Mouse (Mus musculus) liver, adult 2 months (tissue): Measurements from ENCODE around the gene Parg. TPM values are rescaled to one million over a fixed set of nuclear protein-coding genes. Genes with fewer than 3 reads are reported as not detected.

Source experiments
- DNase-seq: peaks from one replicate; pipeline ENCODE4 v3.0.0-alpha.2; 2011; ENCODE audit warnings: low read depth, low spot score; ENCODE audit errors: extremely low read depth
- H3K27ac ChIP-seq: fragments of 200-500 bp; replicated peaks from 2 replicates; pipeline ENCODE4 v1.5.1; 2012; ENCODE audit warnings: low read depth, mild to moderate bottlenecking, control low read depth, inconsistent platforms, low read length; ENCODE audit not compliant: insufficient read depth
- H3K27me3 ChIP-seq: fragments of 200-500 bp; 2 replicates; pipeline ENCODE4 v1.6.1; 2012; ENCODE audit warnings: mild to moderate bottlenecking, moderate library complexity, low read length, inconsistent platforms; ENCODE audit not compliant: control insufficient read depth, insufficient read depth
- H3K36me3 ChIP-seq: fragments of 200-500 bp; 2 replicates; pipeline ENCODE4 v1.6.1; 2012; ENCODE audit warnings: low read length, inconsistent platforms; ENCODE audit not compliant: control insufficient read depth, insufficient read depth
- H3K4me1 ChIP-seq: fragments of 200-500 bp; 2 replicates; pipeline ENCODE4 v1.6.1; 2011; ENCODE audit warnings: low read length; ENCODE audit not compliant: control insufficient read depth, insufficient read depth
- H3K4me3 ChIP-seq: fragments of 200-500 bp; 2 replicates; pipeline ENCODE4 v1.5.1; 2011; ENCODE audit warnings: low read depth, mild to moderate bottlenecking, control low read depth, low read length, moderate library complexity; ENCODE audit not compliant: insufficient read depth
- H3K79me2 ChIP-seq: fragments of 200-500 bp; 2 replicates; pipeline ENCODE4 v1.6.1; 2012; ENCODE audit warnings: inconsistent platforms, mild to moderate bottlenecking, low read length, moderate library complexity; ENCODE audit not compliant: control insufficient read depth, insufficient read depth
- H3K9ac ChIP-seq: fragments of 200-500 bp; 2 replicates; pipeline ENCODE4 v1.6.1; 2012; ENCODE audit warnings: low read depth, mild to moderate bottlenecking, control low read depth, inconsistent platforms, low read length
- CTCF ChIP-seq: fragments of 200-500 bp; IDR thresholded peaks from 2 replicates; pipeline ENCODE4 v1.5.1; 2011; ENCODE audit warnings: low read depth, low read length, control low read depth
- POLR2A ChIP-seq: fragments of 200-500 bp; IDR thresholded peaks from 2 replicates; pipeline ENCODE4 v1.6.1; 2011; ENCODE audit warnings: low read length, control low read depth; ENCODE audit not compliant: insufficient read depth; ENCODE audit errors: extremely low read depth
- WGBS: fragments of 180-500 bp; shearing (Covaris S2); methylation state at CpG from one replicate; pipeline ENCODE4 v1.1.7; 2018; 5-methylcytosine and 5-hydroxymethylcytosine counted together
- polyA plus RNA-seq: library from polyadenylated mRNA; depleted of rRNA; stranded (reverse); fragments of >200 nt; gene quantifications from 2 replicates; pipeline ENCODE4 v1.2.3, GENCODE M21; 2012
- total RNA-seq: library from RNA; depleted of rRNA; stranded (reverse); fragments of >200 nt; gene quantifications from 2 replicates; pipeline ENCODE4 v1.2.3, GENCODE M21; 2014

The Parg gene
- total and polyA plus RNA-seq, 2 experiments, result 2.8 to 25.1 TPM

- H3K4me3 ChIP-seq, result no peak overlapping the region
- no peak for TF ChIP-seq POLR2A
- TF ChIP-seq CTCF, result no peak
- DNase-seq, result peak; percentile 9
- H3K36me3 ChIP-seq, result peaks cover 5% of the 10 kb centered on the region; the same call in 1 of the 2 replicates
- no peaks in the 10 kb centered on the region for H3K27me3 ChIP-seq
- H3K79me2 ChIP-seq, result no peaks in the 10 kb centered on the region
- no peaks in the 10 kb centered on the region for H3K4me1 ChIP-seq
- H3K27ac ChIP-seq, result no peak overlapping the region
- H3K9ac ChIP-seq, result no peak overlapping the region
Measured at GRCm38 (mm10) chr14:32226601-32227000, 24.9 kb downstream of the Parg start.

- Histone ChIP-seq H3K36me3 (peaks cover 7% of the 10 kb centered on the region; the same call in 1 of the 2 replicates), H3K9ac (no peak overlapping the region), H3K27me3 (no peaks in the 10 kb centered on the region), H3K79me2 (no peaks in the 10 kb centered on the region), H3K27ac (no peak overlapping the region), H3K4me1 (no peaks in the 10 kb centered on the region), H3K4me3 (no peak overlapping the region)
- TF ChIP-seq POLR2A, result no peak
- TF ChIP-seq CTCF, result peak; percentile 31
- DNase-seq, result peak; percentile 14
- 1% methylated on average over 2 of the region's 2 CpGs for WGBS
Measured at GRCm38 (mm10) chr14:32228996-32229395, 27.2 kb downstream of the Parg start.

GRCm38 (mm10) chr14:32242401-32242800 lies 40.7 kb downstream of the Parg start:
- Histone ChIP-seq H3K36me3 (peaks cover 25% of the 10 kb centered on the region), H3K79me2 (no peaks in the 10 kb centered on the region), H3K9ac (no peak overlapping the region), H3K27ac (no peak overlapping the region), H3K27me3 (no peaks in the 10 kb centered on the region), H3K4me3 (no peak overlapping the region), H3K4me1 (no peaks in the 10 kb centered on the region)
- TF ChIP-seq POLR2A (no peak), CTCF (no peak)
- 89% methylated on average over 4 of the region's 4 CpGs for WGBS
- no peak for DNase-seq

- WGBS, result 67% methylated on average over 2 of the region's 2 CpGs
- Histone ChIP-seq H3K27me3 (no peaks in the 10 kb centered on the region), H3K4me3 (no peak overlapping the region), H3K36me3 (peaks cover 30% of the 10 kb centered on the region), H3K9ac (no peak overlapping the region), H3K27ac (no peak overlapping the region), H3K79me2 (no peaks in the 10 kb centered on the region), H3K4me1 (no peaks in the 10 kb centered on the region)
- TF ChIP-seq CTCF (no peak), POLR2A (no peak)
- no peak for DNase-seq
Measured at GRCm38 (mm10) chr14:32246019-32246418, 44.3 kb downstream of the Parg start.

GRCm38 (mm10) chr14:32249616-32250015 lies 47.9 kb downstream of the Parg start:
- H3K4me1 ChIP-seq, result no peaks in the 10 kb centered on the region
- WGBS, result 85% methylated on average over 6 of the region's 6 CpGs
- peaks cover 30% of the 10 kb centered on the region for H3K36me3 ChIP-seq
- no peak for TF ChIP-seq POLR2A
- TF ChIP-seq CTCF, result no peak
- H3K27me3 ChIP-seq, result no peaks in the 10 kb centered on the region
- no peak overlapping the region for H3K9ac ChIP-seq
- H3K79me2 ChIP-seq, result no peaks in the 10 kb centered on the region
- H3K4me3 ChIP-seq, result no peak overlapping the region
- DNase-seq, result no peak
- no peak overlapping the region for H3K27ac ChIP-seq

GRCm38 (mm10) chr14:32260830-32261229 lies 59.1 kb downstream of the Parg start:
- 91% methylated on average over 6 of the region's 6 CpGs for WGBS
- no peak overlapping the region for H3K9ac ChIP-seq
- DNase-seq, result no peak

More at GRCm38 (mm10) chr14:32260830-32261229, 59.1 kb downstream of the Parg start:
- peaks cover 39% of the 10 kb centered on the region for H3K36me3 ChIP-seq
- H3K4me3 ChIP-seq, result no peak overlapping the region
- H3K79me2 ChIP-seq, result no peaks in the 10 kb centered on the region
- no peak for TF ChIP-seq CTCF
- TF ChIP-seq POLR2A, result no peak
- H3K27me3 ChIP-seq, result no peaks in the 10 kb centered on the region
- no peak overlapping the region for H3K27ac ChIP-seq
- H3K4me1 ChIP-seq, result no peaks in the 10 kb centered on the region
